Mouse (Mus musculus): ENCODE results near the gene Dhx15. TPM values are rescaled to one million over a fixed set of nuclear protein-coding genes. Genes with fewer than 3 reads are reported as not detected.

Gene Dhx15
- polyA plus RNA-seq, 1 experiment: 67.2 TPM

DNA sequence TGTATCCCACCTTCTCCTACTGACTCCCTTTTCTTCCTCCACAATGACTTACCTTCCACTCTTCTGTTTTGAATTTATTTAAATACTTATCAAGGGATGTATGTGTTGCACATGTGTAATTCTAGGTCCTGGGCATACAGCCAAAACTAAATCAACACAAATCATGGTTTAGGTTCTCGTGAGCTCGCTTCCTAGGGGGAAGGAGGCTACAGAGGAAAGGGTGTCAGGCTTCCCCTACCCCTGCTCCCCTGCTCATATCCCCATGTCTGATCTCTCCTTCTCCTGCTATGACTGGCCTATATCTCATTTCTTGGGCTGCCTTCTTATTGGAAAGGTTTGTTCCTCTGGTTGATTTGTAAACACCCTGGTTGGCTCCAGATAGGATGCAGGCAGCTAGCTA, 43.6 kb upstream of the Dhx15 start:
- H3K27me3 ChIP-seq (ENCODE audit: control insufficient read depth, insufficient read depth, insufficient read length): no peaks in the 10 kb centered on the region
- H3K79me2 ChIP-seq (ENCODE audit: control insufficient read depth, insufficient read depth): no peaks in the 10 kb centered on the region
- TF ChIP-seq MYOG (IDR thresholded peaks at IDR 0.05; ENCODE audit: control insufficient read depth, extremely low read depth, insufficient read length) (no peak), FOSL1 (IDR thresholded peaks at IDR 0.05; ENCODE audit: insufficient read depth, low read length, poor library complexity, severe bottlenecking) (no peak), MYOD1 (IDR thresholded peaks at IDR 0.05; ENCODE audit: control insufficient read depth, insufficient read length, low read depth) (no peak), CEBPB (IDR thresholded peaks at IDR 0.05; ENCODE audit: low read depth) (no peak), MAX (IDR thresholded peaks at IDR 0.05) (no peak), CTCF (IDR thresholded peaks at IDR 0.05; ENCODE audit: control insufficient read depth, insufficient read depth, insufficient read length) (no peak), USF1 (IDR thresholded peaks at IDR 0.05; ENCODE audit: low read depth) (no peak)

DNA sequence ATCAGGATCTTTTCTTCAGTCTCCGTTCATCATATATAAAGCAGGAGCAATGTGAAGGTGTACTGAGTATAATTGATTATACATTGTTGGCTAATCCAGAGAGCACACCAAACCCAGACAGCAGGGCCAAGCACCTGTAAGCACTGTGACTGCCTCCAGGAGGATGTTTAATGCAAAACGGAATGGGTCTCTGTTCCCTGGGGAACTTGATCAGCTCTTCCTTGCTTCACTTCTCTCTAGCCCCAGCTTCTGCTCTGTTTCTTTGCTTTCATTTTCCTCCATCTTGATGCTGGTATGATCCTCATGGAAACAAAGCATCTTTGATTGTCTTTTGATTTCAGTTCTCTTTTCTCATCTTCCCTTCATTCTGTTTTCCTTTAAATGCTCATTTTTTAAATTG, 42.3 kb upstream of the Dhx15 start:
- Histone ChIP-seq H3K4me3 (ENCODE audit: insufficient read depth, poor library complexity, severe bottlenecking) (no peak overlapping the region), H3K36me3 (ENCODE audit: control insufficient read depth, insufficient read depth) (no peaks in the 10 kb centered on the region), H3K27me3 (ENCODE audit: control insufficient read depth, insufficient read depth, insufficient read length) (no peaks in the 10 kb centered on the region), H3K79me3 (ENCODE audit: low read depth) (no peaks in the 10 kb centered on the region), H3K79me2 (ENCODE audit: control insufficient read depth, insufficient read depth) (no peaks in the 10 kb centered on the region), H3ac (ENCODE audit: control insufficient read depth, insufficient read length, low read depth) (no peak overlapping the region)
- TF ChIP-seq USF1 (IDR thresholded peaks at IDR 0.05; ENCODE audit: low read depth): no peak
- no peak for TF ChIP-seq CEBPB (IDR thresholded peaks at IDR 0.05; ENCODE audit: low read depth)
- no peak for TF ChIP-seq FOSL1 (IDR thresholded peaks at IDR 0.05; ENCODE audit: insufficient read depth, low read length, poor library complexity, severe bottlenecking)
- no peak for TF ChIP-seq MYOD1 (IDR thresholded peaks at IDR 0.05; ENCODE audit: control insufficient read depth, insufficient read length, low read depth)
- no peak for TF ChIP-seq CTCF (IDR thresholded peaks at IDR 0.05; ENCODE audit: control insufficient read depth, insufficient read depth, insufficient read length)
- TF ChIP-seq MYOG (IDR thresholded peaks at IDR 0.05; ENCODE audit: control insufficient read depth, extremely low read depth, insufficient read length): no peak
- no peak for TF ChIP-seq MAX (IDR thresholded peaks at IDR 0.05)

More for the DNA sequence above, 43.6 kb upstream of the Dhx15 start:
- no peaks in the 10 kb centered on the region for H3K36me3 ChIP-seq (ENCODE audit: control insufficient read depth, insufficient read depth)
- no peak overlapping the region for H3K4me3 ChIP-seq (ENCODE audit: insufficient read depth, poor library complexity, severe bottlenecking)
- no peak overlapping the region for H3ac ChIP-seq (ENCODE audit: control insufficient read depth, insufficient read length, low read depth)
- no peaks in the 10 kb centered on the region for H3K79me3 ChIP-seq (ENCODE audit: low read depth)

DNA sequence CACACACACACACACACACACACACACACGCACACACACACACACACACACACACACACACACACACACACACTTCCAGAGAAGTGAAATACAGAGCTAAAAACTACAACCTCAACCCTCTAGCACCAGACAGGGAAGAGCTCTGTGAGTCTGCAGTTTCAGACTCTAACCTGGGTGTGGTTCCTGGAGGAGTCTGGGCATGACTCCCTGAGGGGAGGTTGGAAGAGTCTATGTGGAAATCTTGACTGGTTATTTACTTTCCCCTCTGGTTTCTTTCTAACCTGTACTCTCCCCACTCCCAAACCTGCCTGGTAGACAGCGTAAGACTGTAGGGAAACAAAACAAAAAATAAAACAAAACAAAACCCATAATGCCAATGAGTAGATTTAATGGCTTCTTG, 41.9 kb upstream of the Dhx15 start:
- H3ac ChIP-seq (ENCODE audit: control insufficient read depth, insufficient read length, low read depth): no peak overlapping the region
- H3K27me3 ChIP-seq (ENCODE audit: control insufficient read depth, insufficient read depth, insufficient read length): no peaks in the 10 kb centered on the region
- no peaks in the 10 kb centered on the region for H3K79me2 ChIP-seq (ENCODE audit: control insufficient read depth, insufficient read depth)
- H3K4me3 ChIP-seq (ENCODE audit: insufficient read depth, poor library complexity, severe bottlenecking): no peak overlapping the region
- H3K36me3 ChIP-seq (ENCODE audit: control insufficient read depth, insufficient read depth): no peaks in the 10 kb centered on the region
- H3K79me3 ChIP-seq (ENCODE audit: low read depth): no peaks in the 10 kb centered on the region
- TF ChIP-seq CTCF (IDR thresholded peaks at IDR 0.05; ENCODE audit: control insufficient read depth, insufficient read depth, insufficient read length) (no peak), MYOD1 (IDR thresholded peaks at IDR 0.05; ENCODE audit: control insufficient read depth, insufficient read length, low read depth) (no peak), FOSL1 (IDR thresholded peaks at IDR 0.05; ENCODE audit: insufficient read depth, low read length, poor library complexity, severe bottlenecking) (no peak), MAX (IDR thresholded peaks at IDR 0.05) (no peak), CEBPB (IDR thresholded peaks at IDR 0.05; ENCODE audit: low read depth) (no peak), MYOG (IDR thresholded peaks at IDR 0.05; ENCODE audit: control insufficient read depth, extremely low read depth, insufficient read length) (no peak), USF1 (IDR thresholded peaks at IDR 0.05; ENCODE audit: low read depth) (no peak)

DNA sequence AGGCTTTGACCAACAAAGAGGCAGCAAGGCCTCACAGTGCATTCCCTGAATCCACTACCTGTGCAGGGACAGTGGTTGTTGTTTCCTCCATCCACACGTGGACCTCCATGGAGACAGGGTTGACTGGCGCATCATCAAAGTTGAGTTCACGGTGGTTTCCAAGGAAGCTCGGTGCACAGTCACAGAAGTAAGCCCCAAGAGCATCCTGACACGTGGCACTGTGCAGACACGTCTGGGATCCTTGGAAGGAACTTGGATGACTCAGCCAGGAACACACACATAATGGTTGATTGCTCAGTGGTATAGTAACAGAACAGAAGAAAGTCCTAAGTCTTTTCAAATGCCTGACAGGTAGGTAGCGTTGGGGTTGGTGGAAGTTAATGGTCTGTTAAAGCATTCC, 40.2 kb upstream of the Dhx15 start:
- Histone ChIP-seq H3K4me3 (ENCODE audit: insufficient read depth, poor library complexity, severe bottlenecking) (no peak overlapping the region), H3K36me3 (ENCODE audit: control insufficient read depth, insufficient read depth) (no peaks in the 10 kb centered on the region), H3K79me2 (ENCODE audit: control insufficient read depth, insufficient read depth) (no peaks in the 10 kb centered on the region), H3ac (ENCODE audit: control insufficient read depth, insufficient read length, low read depth) (no peak overlapping the region), H3K27me3 (ENCODE audit: control insufficient read depth, insufficient read depth, insufficient read length) (no peaks in the 10 kb centered on the region), H3K79me3 (ENCODE audit: low read depth) (no peaks in the 10 kb centered on the region)
- no peak for TF ChIP-seq MYOD1 (IDR thresholded peaks at IDR 0.05; ENCODE audit: control insufficient read depth, insufficient read length, low read depth)
- no peak for TF ChIP-seq USF1 (IDR thresholded peaks at IDR 0.05; ENCODE audit: low read depth)
- TF ChIP-seq FOSL1 (IDR thresholded peaks at IDR 0.05; ENCODE audit: insufficient read depth, low read length, poor library complexity, severe bottlenecking): no peak
- TF ChIP-seq MAX (IDR thresholded peaks at IDR 0.05): no peak
- no peak for TF ChIP-seq CEBPB (IDR thresholded peaks at IDR 0.05; ENCODE audit: low read depth)
- TF ChIP-seq MYOG (IDR thresholded peaks at IDR 0.05; ENCODE audit: control insufficient read depth, extremely low read depth, insufficient read length): no peak
- no peak for TF ChIP-seq CTCF (IDR thresholded peaks at IDR 0.05; ENCODE audit: control insufficient read depth, insufficient read depth, insufficient read length)

DNA sequence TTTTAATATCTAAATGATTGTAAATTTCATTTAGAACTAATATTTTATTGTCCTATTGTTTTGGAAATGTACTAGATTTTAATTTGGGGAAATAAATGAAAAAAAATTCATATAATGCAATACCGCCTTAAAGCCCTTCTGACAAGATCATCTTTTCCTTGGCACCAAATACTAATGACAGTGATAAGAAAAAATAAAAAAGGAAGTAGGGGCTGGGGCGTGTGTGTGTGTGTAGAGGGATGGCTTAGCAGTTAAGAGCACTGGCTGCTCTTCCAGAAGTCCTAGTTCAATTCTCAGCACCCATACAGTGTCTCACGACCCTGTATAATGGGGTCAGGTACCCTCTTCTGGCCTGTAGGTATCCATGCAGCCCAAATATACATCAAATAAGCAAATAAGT, 36.4 kb upstream of the Dhx15 start:
- no peaks in the 10 kb centered on the region for H3K36me3 ChIP-seq (ENCODE audit: control insufficient read depth, insufficient read depth)
- no peak overlapping the region for H3K4me3 ChIP-seq (ENCODE audit: insufficient read depth, poor library complexity, severe bottlenecking)
- no peaks in the 10 kb centered on the region for H3K79me2 ChIP-seq (ENCODE audit: control insufficient read depth, insufficient read depth)
- TF ChIP-seq CEBPB (IDR thresholded peaks at IDR 0.05; ENCODE audit: low read depth) (no peak), MYOD1 (IDR thresholded peaks at IDR 0.05; ENCODE audit: control insufficient read depth, insufficient read length, low read depth) (no peak), MAX (IDR thresholded peaks at IDR 0.05) (no peak), CTCF (IDR thresholded peaks at IDR 0.05; ENCODE audit: control insufficient read depth, insufficient read depth, insufficient read length) (no peak), MYOG (IDR thresholded peaks at IDR 0.05; ENCODE audit: control insufficient read depth, extremely low read depth, insufficient read length) (no peak), USF1 (IDR thresholded peaks at IDR 0.05; ENCODE audit: low read depth) (no peak), FOSL1 (IDR thresholded peaks at IDR 0.05; ENCODE audit: insufficient read depth, low read length, poor library complexity, severe bottlenecking) (no peak)
- no peaks in the 10 kb centered on the region for H3K79me3 ChIP-seq (ENCODE audit: low read depth)
- no peak overlapping the region for H3ac ChIP-seq (ENCODE audit: control insufficient read depth, insufficient read length, low read depth)
- H3K27me3 ChIP-seq (ENCODE audit: control insufficient read depth, insufficient read depth, insufficient read length): no peaks in the 10 kb centered on the region

DNA sequence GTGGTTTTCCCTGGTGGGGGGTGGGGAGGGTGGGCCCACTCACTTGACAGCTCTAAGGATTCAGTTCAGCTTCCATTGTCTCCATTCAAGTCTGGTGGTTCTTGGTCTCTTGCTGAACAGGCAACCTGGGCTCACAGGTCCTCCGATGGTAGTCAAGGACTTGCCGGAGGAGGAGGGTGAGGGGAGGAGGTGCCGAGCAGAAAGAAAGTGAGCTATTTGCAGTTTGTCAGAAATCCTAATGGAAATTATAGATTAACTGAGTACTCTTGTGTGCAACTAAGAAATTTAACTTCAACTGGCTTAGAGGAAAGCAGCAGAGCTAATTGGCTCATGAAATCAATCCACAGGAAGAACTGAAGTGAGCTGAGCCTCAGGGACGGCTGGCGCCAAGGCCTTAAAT, 31.3 kb upstream of the Dhx15 start:
- Histone ChIP-seq H3K27me3 (ENCODE audit: control insufficient read depth, insufficient read depth, insufficient read length) (no peaks in the 10 kb centered on the region), H3K79me3 (ENCODE audit: low read depth) (no peaks in the 10 kb centered on the region), H3ac (ENCODE audit: control insufficient read depth, insufficient read length, low read depth) (no peak overlapping the region), H3K4me3 (ENCODE audit: insufficient read depth, poor library complexity, severe bottlenecking) (no peak overlapping the region), H3K79me2 (ENCODE audit: control insufficient read depth, insufficient read depth) (no peaks in the 10 kb centered on the region), H3K36me3 (ENCODE audit: control insufficient read depth, insufficient read depth) (no peaks in the 10 kb centered on the region)
- TF ChIP-seq FOSL1 (IDR thresholded peaks at IDR 0.05; ENCODE audit: insufficient read depth, low read length, poor library complexity, severe bottlenecking) (no peak), MYOG (IDR thresholded peaks at IDR 0.05; ENCODE audit: control insufficient read depth, extremely low read depth, insufficient read length) (no peak), MAX (IDR thresholded peaks at IDR 0.05) (no peak), USF1 (IDR thresholded peaks at IDR 0.05; ENCODE audit: low read depth) (no peak), CTCF (IDR thresholded peaks at IDR 0.05; ENCODE audit: control insufficient read depth, insufficient read depth, insufficient read length) (no peak), CEBPB (IDR thresholded peaks at IDR 0.05; ENCODE audit: low read depth) (no peak), MYOD1 (IDR thresholded peaks at IDR 0.05; ENCODE audit: control insufficient read depth, insufficient read length, low read depth) (no peak)
